Mouse (Mus musculus) thymus, adult 2 months (tissue): Measurements from ENCODE around the gene Atad3a.

Experiments used
- CTCF ChIP-seq: fragments of 200-500 bp; IDR thresholded peaks from 2 replicates; pipeline ENCODE4 v1.5.1; 2012; ENCODE audit warnings: mild to moderate bottlenecking, control low read depth, low read length, moderate library complexity, borderline replicate concordance; ENCODE audit not compliant: control insufficient read depth, poor library complexity, insufficient read depth; ENCODE audit errors: extremely low read depth
- POLR2A ChIP-seq: fragments of 200-500 bp; IDR thresholded peaks from 2 replicates; pipeline ENCODE4 v1.6.1; 2012; ENCODE audit warnings: mild to moderate bottlenecking, low read length, control low read depth, moderate library complexity; ENCODE audit not compliant: control insufficient read depth, poor library complexity, insufficient read depth; ENCODE audit errors: extremely low read depth

GRCm38 (mm10) chr4:155779498-155779897 is 18.6 kb upstream of the Atad3a start:
- TF ChIP-seq CTCF (no peak), POLR2A (no peak)
